Mouse (Mus musculus): ENCODE data around the gene Mdp1. TPM values are rescaled to one million over a fixed set of nuclear protein-coding genes. Genes with fewer than 3 reads are reported as not detected.
A peak's percentile ranks its signal among the peaks of the same experiment; 100 is the strongest.

Gene Mdp1
- polyA plus RNA-seq, 1 experiment = 50.4 TPM

- peak within 1 kb of the TSS; percentile 20 for H3K27ac ChIP-seq (ENCODE audit: control insufficient read depth, insufficient read depth, low read depth, low read length, poor library complexity)
- WGBS = 32% methylated on average over 21 of the region's 21 CpGs
Observed at GRCm38 (mm10) chr14:55617822-55618221, 42.5 kb downstream of the Mdp1 start, which contains the start of gene Rec8. Gene Rec8 (plus strand): TSS chr14:55618037.

GRCm38 (mm10) chr14:55616844-55617243, 43.5 kb downstream of the Mdp1 start:
- WGBS = 74% methylated on average over 2 of the region's 2 CpGs
- no peak overlapping the region for H3K4me3 ChIP-seq (replicated peaks; ENCODE audit: control insufficient read depth, low read depth, low read length)
- H3K4me1 ChIP-seq (ENCODE audit: control insufficient read depth, insufficient read depth, low read length) = no peaks in the 10 kb centered on the region; the same call in 1 of the 2 replicates
- H3K27ac ChIP-seq (ENCODE audit: control insufficient read depth, insufficient read depth, low read depth, low read length, poor library complexity) = no peak overlapping the region
- no peak for TF ChIP-seq POLR2A (IDR thresholded peaks at IDR 0.05; ENCODE audit: borderline replicate concordance, control insufficient read depth, low read depth, low read length)
- TF ChIP-seq CTCF (IDR thresholded peaks at IDR 0.05; ENCODE audit: control insufficient read depth, insufficient read depth, low read length) = no peak

More at GRCm38 (mm10) chr14:55617822-55618221, 42.5 kb downstream of the Mdp1 start, which contains the start of gene Rec8:
- peak within 1 kb of the TSS; percentile 61 for H3K4me3 ChIP-seq (replicated peaks; ENCODE audit: control insufficient read depth, low read depth, low read length)
- H3K4me1 ChIP-seq (ENCODE audit: control insufficient read depth, insufficient read depth, low read length) = no peaks in the 10 kb centered on the region; the same call in 1 of the 2 replicates
- no peak for TF ChIP-seq POLR2A (IDR thresholded peaks at IDR 0.05; ENCODE audit: borderline replicate concordance, control insufficient read depth, low read depth, low read length)
- no peak for TF ChIP-seq CTCF (IDR thresholded peaks at IDR 0.05; ENCODE audit: control insufficient read depth, insufficient read depth, low read length)

- WGBS = 81% methylated on average over 2 of the region's 2 CpGs
- no peak overlapping the region for H3K4me3 ChIP-seq (replicated peaks; ENCODE audit: control insufficient read depth, low read depth, low read length)
- H3K27ac ChIP-seq (ENCODE audit: control insufficient read depth, insufficient read depth, low read depth, low read length, poor library complexity) = no peak overlapping the region
- H3K4me1 ChIP-seq (ENCODE audit: control insufficient read depth, insufficient read depth, low read length) = no peaks in the 10 kb centered on the region; the same call in 1 of the 2 replicates
- TF ChIP-seq CTCF (IDR thresholded peaks at IDR 0.05; ENCODE audit: control insufficient read depth, insufficient read depth, low read length) (no peak), POLR2A (IDR thresholded peaks at IDR 0.05; ENCODE audit: borderline replicate concordance, control insufficient read depth, low read depth, low read length) (no peak)
Observed at GRCm38 (mm10) chr14:55615876-55616275, 44.4 kb downstream of the Mdp1 start.

- TF ChIP-seq CTCF (IDR thresholded peaks at IDR 0.05; ENCODE audit: control insufficient read depth, insufficient read depth, low read length) (no peak), POLR2A (IDR thresholded peaks at IDR 0.05; ENCODE audit: borderline replicate concordance, control insufficient read depth, low read depth, low read length) (no peak)
- Histone ChIP-seq H3K4me1 (ENCODE audit: control insufficient read depth, insufficient read depth, low read length) (no peaks in the 10 kb centered on the region; the same call in 1 of the 2 replicates), H3K27ac (ENCODE audit: control insufficient read depth, insufficient read depth, low read depth, low read length, poor library complexity) (no peak overlapping the region), H3K4me3 (replicated peaks; ENCODE audit: control insufficient read depth, low read depth, low read length) (no peak overlapping the region)
- WGBS = 64% methylated on average over 7 of the region's 7 CpGs
Observed at GRCm38 (mm10) chr14:55614565-55615178, 45.6 kb downstream of the Mdp1 start.

DNA sequence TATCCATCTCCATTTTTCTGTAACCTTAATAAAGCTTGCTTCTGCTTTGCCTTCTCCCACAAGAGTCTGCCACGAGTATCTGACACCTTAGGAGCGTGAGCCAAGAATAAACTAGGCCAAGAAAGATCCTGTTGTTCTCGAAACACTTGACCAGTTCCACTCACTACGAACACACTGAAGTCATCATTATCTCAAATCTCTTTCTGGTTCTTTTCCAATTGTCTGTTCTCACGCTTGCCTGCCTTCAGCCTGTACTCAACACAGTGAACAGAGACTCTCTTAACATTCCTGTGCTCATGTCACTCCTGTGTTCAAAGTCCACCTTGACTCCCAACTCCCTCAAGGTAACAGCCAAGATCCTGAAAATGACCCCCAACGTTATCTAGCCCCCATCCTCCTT, 47.0 kb downstream of the Mdp1 start:
- Histone ChIP-seq H3K4me3 (replicated peaks; ENCODE audit: control insufficient read depth, low read depth, low read length) (no peak overlapping the region), H3K27ac (ENCODE audit: control insufficient read depth, insufficient read depth, low read depth, low read length, poor library complexity) (no peak overlapping the region), H3K4me1 (ENCODE audit: control insufficient read depth, insufficient read depth, low read length) (no peaks in the 10 kb centered on the region; the same call in 1 of the 2 replicates)
- TF ChIP-seq CTCF (IDR thresholded peaks at IDR 0.05; ENCODE audit: control insufficient read depth, insufficient read depth, low read length) = no peak
- no peak for TF ChIP-seq POLR2A (IDR thresholded peaks at IDR 0.05; ENCODE audit: borderline replicate concordance, control insufficient read depth, low read depth, low read length)
- 56% methylated on average over 6 of the region's 6 CpGs for WGBS

- no peak overlapping the region for H3K4me3 ChIP-seq (replicated peaks; ENCODE audit: control insufficient read depth, low read depth, low read length)
- 94% methylated on average over 6 of the region's 6 CpGs for WGBS
- TF ChIP-seq POLR2A (IDR thresholded peaks at IDR 0.05; ENCODE audit: borderline replicate concordance, control insufficient read depth, low read depth, low read length) (no peak), CTCF (IDR thresholded peaks at IDR 0.05; ENCODE audit: control insufficient read depth, insufficient read depth, low read length) (no peak)
- H3K4me1 ChIP-seq (ENCODE audit: control insufficient read depth, insufficient read depth, low read length) = peaks cover 5% of the 10 kb centered on the region; the same call in 1 of the 2 replicates
- H3K27ac ChIP-seq (ENCODE audit: control insufficient read depth, insufficient read depth, low read depth, low read length, poor library complexity) = no peak overlapping the region
Observed at GRCm38 (mm10) chr14:55608339-55608738, 52.0 kb downstream of the Mdp1 start.

Other genes with a start within 250 kb of the Mdp1 start
- gene Dhrs4, start 181.8 kb downstream of the Mdp1 start, polyA plus RNA-seq (2011; ENCODE audit: insufficient read depth, insufficient read length, low replicate concordance, missing spikeins) = 39.2 and 47.3 TPM in 2 replicates
- gene Carmil3, start 169.9 kb downstream of the Mdp1 start, polyA plus RNA-seq (2011; ENCODE audit: insufficient read depth, insufficient read length, low replicate concordance, missing spikeins) = 0.79 and 3.5 TPM in 2 replicates
- not detected in 2 replicates for gene Cpne6, start 150.1 kb downstream of the Mdp1 start, polyA plus RNA-seq (2011; ENCODE audit: insufficient read depth, insufficient read length, low replicate concordance, missing spikeins)
- 0.25 and 0.70 TPM in 2 replicates for gene Nrl, start 135.5 kb downstream of the Mdp1 start, polyA plus RNA-seq (2011; ENCODE audit: insufficient read depth, insufficient read length, low replicate concordance, missing spikeins)
- gene Pck2, start 120.2 kb downstream of the Mdp1 start, polyA plus RNA-seq (2011; ENCODE audit: insufficient read depth, insufficient read length, low replicate concordance, missing spikeins) = 42.6 and 60.8 TPM in 2 replicates
- gene Dcaf11, start 100.5 kb downstream of the Mdp1 start, polyA plus RNA-seq (2011; ENCODE audit: insufficient read depth, insufficient read length, low replicate concordance, missing spikeins) = 26.4 and 42.3 TPM in 2 replicates
- gene A730061H03Rik, start 100.1 kb downstream of the Mdp1 start, polyA plus RNA-seq (2011; ENCODE audit: insufficient read depth, insufficient read length, low replicate concordance, missing spikeins) = not detected in 2 replicates
- not detected in 2 replicates for gene Fitm1, start 84.9 kb downstream of the Mdp1 start, polyA plus RNA-seq (2011; ENCODE audit: insufficient read depth, insufficient read length, low replicate concordance, missing spikeins)
- gene Psme1, start 82.4 kb downstream of the Mdp1 start, polyA plus RNA-seq (2011; ENCODE audit: insufficient read depth, insufficient read length, low replicate concordance, missing spikeins) = 187 and 268 TPM in 2 replicates
- 12.3 and 48.5 TPM in 2 replicates for gene Emc9, start 75.2 kb downstream of the Mdp1 start, polyA plus RNA-seq (2011; ENCODE audit: insufficient read depth, insufficient read length, low replicate concordance, missing spikeins)
- 152 and 175 TPM in 2 replicates for gene Psme2, start 69.4 kb downstream of the Mdp1 start, polyA plus RNA-seq (2011; ENCODE audit: insufficient read depth, insufficient read length, low replicate concordance, missing spikeins)
- 79.5 and 160 TPM in 2 replicates for gene Rnf31, start 68.8 kb downstream of the Mdp1 start, polyA plus RNA-seq (2011; ENCODE audit: insufficient read depth, insufficient read length, low replicate concordance, missing spikeins)
- 60.8 and 84.3 TPM in 2 replicates for gene Irf9, start 56.9 kb downstream of the Mdp1 start, polyA plus RNA-seq (2011; ENCODE audit: insufficient read depth, insufficient read length, low replicate concordance, missing spikeins)
- 13.2 and 28.5 TPM in 2 replicates for gene Rec8, start 42.5 kb downstream of the Mdp1 start, polyA plus RNA-seq (2011; ENCODE audit: insufficient read depth, insufficient read length, low replicate concordance, missing spikeins)
- gene Ipo4, start 24.6 kb downstream of the Mdp1 start, polyA plus RNA-seq (2011; ENCODE audit: insufficient read depth, insufficient read length, low replicate concordance, missing spikeins) = 24.9 and 49.5 TPM in 2 replicates
- gene Gm49378, start 22.6 kb downstream of the Mdp1 start, polyA plus RNA-seq (2011; ENCODE audit: insufficient read depth, insufficient read length, low replicate concordance, missing spikeins) = 2.0 and 5.8 TPM in 2 replicates
- 37.9 and 46.7 TPM in 2 replicates for gene Tm9sf1, start 16.7 kb downstream of the Mdp1 start, polyA plus RNA-seq (2011; ENCODE audit: insufficient read depth, insufficient read length, low replicate concordance, missing spikeins)
- gene Tssk4, start 10.3 kb downstream of the Mdp1 start, polyA plus RNA-seq (2011; ENCODE audit: insufficient read depth, insufficient read length, low replicate concordance, missing spikeins) = 0.77 and 4.0 TPM in 2 replicates
- 7.3 and 18.3 TPM in 2 replicates for gene Gmpr2, start 11.4 kb upstream of the Mdp1 start, polyA plus RNA-seq (2011; ENCODE audit: insufficient read depth, insufficient read length, low replicate concordance, missing spikeins)
- gene Nedd8, start 11.6 kb upstream of the Mdp1 start, polyA plus RNA-seq (2011; ENCODE audit: insufficient read depth, insufficient read length, low replicate concordance, missing spikeins) = 173 and 183 TPM in 2 replicates
- gene Tinf2, start 21.3 kb upstream of the Mdp1 start, polyA plus RNA-seq (2011; ENCODE audit: insufficient read depth, insufficient read length, low replicate concordance, missing spikeins) = 25.4 and 38.1 TPM in 2 replicates
- gene Tgm1, start 53.4 kb upstream of the Mdp1 start, polyA plus RNA-seq (2011; ENCODE audit: insufficient read depth, insufficient read length, low replicate concordance, missing spikeins) = 1.1 and 5.1 TPM in 2 replicates
- gene Rabggta, start 61.8 kb upstream of the Mdp1 start, polyA plus RNA-seq (2011; ENCODE audit: insufficient read depth, insufficient read length, low replicate concordance, missing spikeins) = 16.0 and 24.5 TPM in 2 replicates
- 24.4 and 25.9 TPM in 2 replicates for gene Dhrs1, start 85.2 kb upstream of the Mdp1 start, polyA plus RNA-seq (2011; ENCODE audit: insufficient read depth, insufficient read length, low replicate concordance, missing spikeins)
- gene Nop9, start 85.2 kb upstream of the Mdp1 start, polyA plus RNA-seq (2011; ENCODE audit: insufficient read depth, insufficient read length, low replicate concordance, missing spikeins) = 14.3 and 14.5 TPM in 2 replicates
- 1.6 TPM in 1 of 2 replicates, not detected in the other for gene Cideb, start 98.0 kb upstream of the Mdp1 start, polyA plus RNA-seq (2011; ENCODE audit: insufficient read depth, insufficient read length, low replicate concordance, missing spikeins)
- 2.8 and 6.5 TPM in 2 replicates for gene Ltb4r2, start 100.9 kb upstream of the Mdp1 start, polyA plus RNA-seq (2011; ENCODE audit: insufficient read depth, insufficient read length, low replicate concordance, missing spikeins)
- 34.1 and 77.0 TPM in 2 replicates for gene Ltb4r1, start 105.5 kb upstream of the Mdp1 start, polyA plus RNA-seq (2011; ENCODE audit: insufficient read depth, insufficient read length, low replicate concordance, missing spikeins)
- gene Adcy4, start 123.6 kb upstream of the Mdp1 start, polyA plus RNA-seq (2011; ENCODE audit: insufficient read depth, insufficient read length, low replicate concordance, missing spikeins) = 2.3 and 4.7 TPM in 2 replicates
- gene Ripk3, start 128.4 kb upstream of the Mdp1 start, polyA plus RNA-seq (2011; ENCODE audit: insufficient read depth, insufficient read length, low replicate concordance, missing spikeins) = 27.7 and 38.9 TPM in 2 replicates
- gene Nfatc4, start 162.6 kb upstream of the Mdp1 start, polyA plus RNA-seq (2011; ENCODE audit: insufficient read depth, insufficient read length, low replicate concordance, missing spikeins) = 4.0 and 5.6 TPM in 2 replicates
- 0.93 and 1.3 TPM in 2 replicates for gene Nynrin, start 193.5 kb upstream of the Mdp1 start, polyA plus RNA-seq (2011; ENCODE audit: insufficient read depth, insufficient read length, low replicate concordance, missing spikeins)
- not detected in 2 replicates for gene Cbln3, start 223.9 kb upstream of the Mdp1 start, polyA plus RNA-seq (2011; ENCODE audit: insufficient read depth, insufficient read length, low replicate concordance, missing spikeins)
- gene Khnyn, start 224.4 kb upstream of the Mdp1 start, polyA plus RNA-seq (2011; ENCODE audit: insufficient read depth, insufficient read length, low replicate concordance, missing spikeins) = 12.6 and 28.3 TPM in 2 replicates
- 3.0 and 3.1 TPM in 2 replicates for gene Sdr39u1, start 239.8 kb upstream of the Mdp1 start, polyA plus RNA-seq (2011; ENCODE audit: insufficient read depth, insufficient read length, low replicate concordance, missing spikeins)